Mouse (Mus musculus) forebrain, postnatal 0 days (tissue): ENCODE measurements around the gene Sh3d19. TPM values are rescaled to one million over a fixed set of nuclear protein-coding genes. Genes with fewer than 3 reads are reported as not detected.

Experiments used
- ATAC-seq: fragments of 200-750 bp; cut with Nextera tagmentation; 2 replicates; pipeline ENCODE4 v1.8.0; 2017; ENCODE audit warnings: mild to moderate bottlenecking, moderate library complexity
- DNase-seq: peaks from one replicate; pipeline ENCODE4 v3.0.0-alpha.2; 2015
- H3K27ac ChIP-seq: fragments of 300-500 bp; sonication (generic); 2 replicates; pipeline ENCODE4 v1.5.1; 2014; ENCODE audit warnings: low read depth, mild to moderate bottlenecking, antibody characterized with exemption, low read length, moderate library complexity, mixed read lengths
- H3K27me3 ChIP-seq: fragments of 300-500 bp; sonication (generic); 2 replicates; pipeline ENCODE4 v1.6.1; 2014; ENCODE audit warnings: mild to moderate bottlenecking, low read length, mixed read lengths; ENCODE audit not compliant: insufficient read depth
- H3K36me3 ChIP-seq: fragments of 300-500 bp; sonication (generic); 2 replicates; pipeline ENCODE4 v1.6.1; 2014; ENCODE audit warnings: mild to moderate bottlenecking, moderate library complexity; ENCODE audit not compliant: insufficient read depth
- H3K4me1 ChIP-seq: fragments of 300-500 bp; sonication (generic); 2 replicates; pipeline ENCODE4 v1.6.1; 2014; ENCODE audit warnings: antibody characterized with exemption; ENCODE audit not compliant: insufficient read depth
- H3K4me2 ChIP-seq: fragments of 300-500 bp; sonication (generic); 2 replicates; pipeline ENCODE4 v1.6.1; 2014; ENCODE audit warnings: low read depth, mild to moderate bottlenecking, moderate library complexity
- H3K4me3 ChIP-seq: fragments of 300-500 bp; sonication (generic); 2 replicates; pipeline ENCODE4 v1.5.1; 2014; ENCODE audit warnings: low read depth, low read length, mixed read lengths
- H3K9ac ChIP-seq: fragments of 300-500 bp; sonication (generic); 2 replicates; pipeline ENCODE4 v1.6.1; 2014; ENCODE audit warnings: mild to moderate bottlenecking
- H3K9me3 ChIP-seq: fragments of 300-500 bp; sonication (generic); 2 replicates; pipeline ENCODE4 v1.6.1; 2016; ENCODE audit warnings: low read length
- CTCF ChIP-seq: sonication (generic); IDR thresholded peaks from 2 replicates; pipeline ENCODE4 v1.5.1; 2016; ENCODE audit warnings: antibody characterized with exemption, control low read depth, low read depth
- WGBS: fragments of 180-500 bp; shearing (Covaris S2); extraction: QIAGEN DNeasy Blood & Tissue Kit; methylation state at CpG from one replicate; pipeline ENCODE4 v1.1.7; 2014; 5-methylcytosine and 5-hydroxymethylcytosine counted together
- polyA plus RNA-seq: library from polyadenylated mRNA; unstranded; fragments of >200 nt; fragmentation: Nextera tagmentation; extraction: Ambion mirVana; gene quantifications from 2 replicates; pipeline ENCODE4 v1.2.1, GENCODE M21; 2015
- total RNA-seq: library from RNA; depleted of rRNA; stranded (reverse); fragments of >200 nt; gene quantifications from 2 replicates; pipeline ENCODE4 v1.2.3, GENCODE M21; 2014

The Sh3d19 gene
- total and polyA plus RNA-seq, 2 experiments from 2014 or later: 14.3 to 25.1 TPM

DNA sequence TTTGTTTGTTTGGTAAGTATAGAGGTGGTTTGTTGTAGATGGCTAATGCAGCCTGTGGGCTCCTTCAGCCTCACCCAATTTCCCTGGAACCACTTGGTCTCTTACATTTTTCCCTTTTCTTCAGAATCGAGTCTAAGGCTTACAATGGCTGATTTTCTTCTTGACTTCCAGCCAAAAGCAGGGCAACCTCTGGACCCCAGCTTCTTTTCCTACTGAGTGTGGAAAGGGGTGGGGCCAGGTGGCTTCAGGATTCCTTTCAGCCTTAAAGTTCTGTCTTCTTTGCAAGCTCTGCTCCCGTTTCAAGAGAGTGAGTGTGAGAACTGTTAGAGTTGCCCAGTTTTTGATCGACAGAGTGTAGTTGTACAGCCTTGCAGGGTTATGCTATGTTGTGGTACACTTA is 40.9 kb downstream of the Sh3d19 start:
- no peak overlapping the region for H3K27ac ChIP-seq
- no peaks in the 10 kb centered on the region for H3K9me3 ChIP-seq
- no peaks in the 10 kb centered on the region for H3K27me3 ChIP-seq
- H3K4me1 ChIP-seq: no peaks in the 10 kb centered on the region
- TF ChIP-seq CTCF: no peak
- DNase-seq (no peak), ATAC-seq (no peak)
- no peaks in the 10 kb centered on the region for H3K36me3 ChIP-seq
- H3K4me3 ChIP-seq: no peak overlapping the region
- no peak overlapping the region for H3K9ac ChIP-seq
- WGBS: 71% methylated on average over 3 of the region's 3 CpGs
- no peak overlapping the region for H3K4me2 ChIP-seq

GRCm38 (mm10) chr3:86013837-86014236 is 42.9 kb downstream of the Sh3d19 start:
- no peaks in the 10 kb centered on the region for H3K36me3 ChIP-seq
- TF ChIP-seq CTCF: no peak
- ATAC-seq: no peak
- no peak overlapping the region for H3K9ac ChIP-seq
- no peak overlapping the region for H3K4me3 ChIP-seq
- no peaks in the 10 kb centered on the region for H3K4me1 ChIP-seq
- no peak for DNase-seq
- no peak overlapping the region for H3K4me2 ChIP-seq
- 87% methylated on average over 10 of the region's 10 CpGs for WGBS
- no peaks in the 10 kb centered on the region for H3K9me3 ChIP-seq
- no peak overlapping the region for H3K27ac ChIP-seq
- H3K27me3 ChIP-seq: no peaks in the 10 kb centered on the region

DNA sequence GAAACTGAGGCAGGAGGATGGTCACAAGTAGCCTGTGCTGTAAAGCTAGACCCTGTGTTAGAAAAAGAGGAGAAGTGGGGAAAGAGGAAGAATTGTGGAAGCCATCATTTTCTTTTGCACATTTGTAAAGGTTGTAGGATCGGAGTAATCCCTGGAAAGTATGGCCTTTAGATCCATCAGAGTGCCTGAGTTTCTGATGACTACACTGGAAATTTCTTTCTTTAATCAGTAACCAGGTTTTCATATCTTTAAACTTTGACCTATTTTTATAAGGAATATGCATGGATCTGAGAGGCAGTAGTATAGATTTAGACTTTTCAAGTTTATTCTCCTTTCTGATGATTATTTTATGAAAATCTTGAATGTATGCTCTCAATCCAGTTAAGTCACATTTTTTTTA is 46.1 kb downstream of the Sh3d19 start:
- no peak for TF ChIP-seq CTCF
- Histone ChIP-seq H3K4me1 (no peaks in the 10 kb centered on the region), H3K4me3 (no peak overlapping the region), H3K4me2 (no peak overlapping the region), H3K36me3 (no peaks in the 10 kb centered on the region), H3K27me3 (no peaks in the 10 kb centered on the region), H3K27ac (no peak overlapping the region), H3K9me3 (no peaks in the 10 kb centered on the region), H3K9ac (no peak overlapping the region)
- DNase-seq: no peak
- WGBS: 98% methylated on average over 1 of the region's 1 CpGs
- no peak for ATAC-seq

GRCm38 (mm10) chr3:86017484-86017883 is 46.6 kb downstream of the Sh3d19 start:
- ATAC-seq: peak; percentile 58
- no peak overlapping the region for H3K4me3 ChIP-seq
- 44% methylated on average over 8 of the region's 8 CpGs for WGBS
- H3K4me1 ChIP-seq: no peaks in the 10 kb centered on the region
- H3K27me3 ChIP-seq: no peaks in the 10 kb centered on the region
- peak; percentile 43 for DNase-seq
- no peak overlapping the region for H3K27ac ChIP-seq
- no peak overlapping the region for H3K4me2 ChIP-seq
- no peaks in the 10 kb centered on the region for H3K9me3 ChIP-seq
- H3K9ac ChIP-seq: no peak overlapping the region
- no peaks in the 10 kb centered on the region for H3K36me3 ChIP-seq
- no peak for TF ChIP-seq CTCF

DNA sequence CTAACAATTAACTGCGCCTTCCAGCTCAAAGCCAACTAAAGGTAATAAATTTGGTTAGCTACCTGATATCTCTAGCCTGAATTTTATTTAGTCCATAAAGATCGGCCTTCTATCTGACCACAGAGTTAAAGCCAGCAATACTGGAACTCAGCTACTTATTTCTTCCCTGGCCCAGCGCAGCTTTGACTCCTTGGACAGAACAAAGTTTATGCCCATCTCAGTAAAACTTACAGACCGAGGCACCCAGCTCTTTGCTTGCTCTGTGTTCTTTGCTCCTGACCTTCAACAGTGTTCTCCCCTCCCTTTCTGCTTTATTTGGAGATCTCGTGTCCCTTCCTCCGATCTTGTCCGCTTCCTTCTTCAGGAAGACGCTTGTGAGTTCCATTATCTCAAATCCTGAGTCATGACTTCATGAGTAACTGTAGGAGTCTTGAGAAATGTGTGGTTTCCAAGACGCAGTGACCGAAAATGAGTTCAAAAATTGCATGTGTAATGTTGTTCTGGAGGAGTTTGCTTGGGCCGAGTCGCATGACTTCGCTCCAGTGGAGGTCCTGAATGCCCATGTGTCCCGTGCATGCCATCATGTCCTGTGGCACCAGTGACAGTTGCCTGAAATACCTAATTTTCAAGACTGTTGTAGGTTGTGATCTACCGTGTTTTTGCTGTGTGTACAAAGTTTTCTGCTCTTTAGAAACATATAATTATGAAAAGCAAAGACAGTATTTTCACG is 50.2 kb downstream of the Sh3d19 start:
- H3K9ac ChIP-seq: no peak overlapping the region
- ATAC-seq (no peak), DNase-seq (no peak)
- 90% methylated on average over 16 of the region's 16 CpGs for WGBS
- no peak for TF ChIP-seq CTCF
- no peaks in the 10 kb centered on the region for H3K27me3 ChIP-seq
- H3K9me3 ChIP-seq: no peaks in the 10 kb centered on the region
- H3K4me2 ChIP-seq: no peak overlapping the region
- H3K4me1 ChIP-seq: no peaks in the 10 kb centered on the region
- no peak overlapping the region for H3K27ac ChIP-seq
- no peaks in the 10 kb centered on the region for H3K36me3 ChIP-seq
- no peak overlapping the region for H3K4me3 ChIP-seq

GRCm38 (mm10) chr3:86021651-86022050 is 50.7 kb downstream of the Sh3d19 start:
- no peaks in the 10 kb centered on the region for H3K27me3 ChIP-seq
- H3K4me2 ChIP-seq: no peak overlapping the region
- H3K36me3 ChIP-seq: no peaks in the 10 kb centered on the region
- WGBS: 76% methylated on average over 4 of the region's 4 CpGs
- H3K9me3 ChIP-seq: no peaks in the 10 kb centered on the region
- no peak for TF ChIP-seq CTCF
- H3K4me3 ChIP-seq: no peak overlapping the region
- H3K27ac ChIP-seq: no peak overlapping the region
- no peak for DNase-seq
- no peak for ATAC-seq
- H3K9ac ChIP-seq: no peak overlapping the region
- H3K4me1 ChIP-seq: no peaks in the 10 kb centered on the region

- no peaks in the 10 kb centered on the region for H3K4me1 ChIP-seq
- H3K4me2 ChIP-seq: no peak overlapping the region
- WGBS: 91% methylated on average over 12 of the region's 12 CpGs
- ATAC-seq (no peak), DNase-seq (no peak)
- no peaks in the 10 kb centered on the region for H3K27me3 ChIP-seq
- H3K4me3 ChIP-seq: no peak overlapping the region
- H3K9ac ChIP-seq: no peak overlapping the region
- no peaks in the 10 kb centered on the region for H3K36me3 ChIP-seq
- no peak for TF ChIP-seq CTCF
- H3K9me3 ChIP-seq: no peaks in the 10 kb centered on the region
- H3K27ac ChIP-seq: no peak overlapping the region
These were observed 53.3 kb downstream of the Sh3d19 start for GRCm38 (mm10) chr3:86024065-86024795.
